Mouse (Mus musculus) skeletal muscle tissue, adult 2 months (tissue): ENCODE measurements around the gene Tbc1d22a.
A peak's percentile ranks its signal among the peaks of the same experiment; 100 is the strongest.
"Not testable (repeated sequence)": the region's sequence is repeated elsewhere in the genome, so short reads cannot be mapped to it uniquely, and the experiment has no call there.

Experiments used
- DNase-seq: peaks from one replicate; pipeline ENCODE4 v3.0.0-alpha.2; 2012; ENCODE audit warnings: low read depth, low spot score

Tbc1d22a gene

DNA sequence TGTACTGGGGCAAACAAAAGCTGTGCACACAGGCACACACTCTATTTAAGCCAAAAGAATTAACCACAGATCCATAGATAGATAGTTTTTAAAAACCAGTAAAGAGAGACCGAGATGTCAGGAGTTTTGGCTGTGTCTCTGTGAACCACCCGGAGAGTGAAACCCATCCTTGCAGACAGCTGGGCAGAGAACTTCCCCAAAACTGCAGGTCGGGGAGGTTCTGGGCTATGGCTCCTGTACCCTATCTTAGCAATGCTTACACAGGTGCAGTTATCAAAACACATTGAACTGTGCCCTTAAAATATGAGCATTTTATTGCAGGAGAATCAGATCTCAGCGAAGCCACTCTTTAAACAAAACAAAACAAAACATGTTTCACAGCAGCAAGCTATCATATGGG, 33.8 kb upstream of the Tbc1d22a start:
- DNase-seq: no peak

DNA sequence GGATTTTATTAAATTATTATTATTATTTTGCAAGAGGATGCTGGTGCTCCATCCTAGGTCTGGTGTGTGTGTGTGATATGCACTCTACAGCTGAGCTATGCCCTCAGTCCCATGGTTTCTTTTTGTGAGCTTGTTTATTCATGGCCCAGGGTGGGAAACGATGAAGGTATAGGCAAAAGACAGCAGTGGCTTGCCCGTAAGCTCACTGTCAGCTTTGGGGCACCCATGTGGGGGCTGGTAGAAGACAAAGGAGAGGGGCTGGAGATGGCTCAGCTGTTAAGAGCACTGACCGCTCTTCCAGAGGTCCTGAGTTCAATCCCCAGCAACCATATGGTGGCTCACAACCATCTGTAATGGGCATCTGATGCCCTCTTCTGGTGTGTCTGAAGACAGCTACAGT, 32.9 kb upstream of the Tbc1d22a start:
- not testable (repeated sequence) for DNase-seq

DNA sequence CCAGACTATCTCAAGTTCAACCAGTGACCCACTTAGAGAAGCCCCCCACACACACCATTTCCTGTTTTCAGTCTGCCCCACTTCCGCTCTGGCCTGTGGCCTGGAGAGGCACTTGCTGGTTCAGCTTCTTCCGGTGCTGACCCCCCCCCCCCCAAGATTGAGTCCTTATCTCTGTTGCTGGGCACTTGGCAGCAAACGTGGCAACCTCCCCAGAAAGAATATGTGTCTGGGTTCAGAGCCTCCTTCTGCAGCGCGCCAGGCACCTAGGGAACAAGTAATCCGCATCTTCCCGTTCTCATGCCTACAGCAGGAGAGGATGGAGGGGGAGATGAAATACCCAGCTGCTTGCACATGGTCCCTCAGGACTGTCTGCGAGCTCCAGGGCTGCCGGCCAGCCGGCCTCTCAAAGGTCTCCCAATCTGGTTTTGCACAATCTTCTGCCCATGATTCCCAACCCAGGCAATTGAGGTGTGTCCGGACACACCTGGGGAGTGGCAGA, 32.3 kb upstream of the Tbc1d22a start:
- DNase-seq: no peak

DNA sequence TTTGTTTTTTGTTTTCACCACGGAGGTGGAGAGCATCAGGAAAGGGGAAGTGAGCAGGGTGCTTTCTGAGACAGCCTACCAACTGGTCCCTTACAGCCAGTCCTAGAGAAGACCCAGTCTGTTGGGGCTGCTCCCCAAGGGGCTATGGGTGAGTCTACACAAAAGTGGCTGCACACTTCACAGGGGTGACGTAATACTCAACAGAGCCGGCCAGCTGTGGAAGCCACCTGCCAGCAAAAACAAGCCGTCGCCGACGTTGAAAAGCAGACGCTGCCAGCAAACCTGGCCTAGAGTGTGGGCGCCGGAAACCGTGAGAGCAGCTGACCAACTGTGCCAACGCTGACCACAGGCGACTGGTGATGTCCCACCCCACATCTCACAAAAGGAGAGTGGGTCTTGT, 31.6 kb upstream of the Tbc1d22a start:
- DNase-seq: peak; percentile 68

DNA sequence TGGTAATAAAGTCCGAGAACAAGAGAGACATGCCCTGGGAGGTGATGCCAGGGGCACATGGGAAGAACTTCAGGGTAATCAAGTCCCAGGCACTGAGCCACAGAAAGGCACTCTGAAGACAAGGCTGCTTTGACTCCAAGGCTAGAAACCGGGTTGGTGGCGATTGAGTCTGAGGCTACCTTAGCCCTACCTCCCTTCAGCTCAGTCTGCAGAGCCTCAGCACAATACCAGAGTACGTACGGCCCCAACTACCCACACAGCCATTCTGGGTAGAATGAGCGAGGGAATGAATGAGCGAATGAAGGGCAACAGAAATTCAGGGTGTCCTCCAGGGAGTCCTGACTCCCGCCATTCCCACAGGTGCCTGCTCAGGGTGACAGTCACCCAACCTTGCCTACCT, 30.8 kb upstream of the Tbc1d22a start:
- DNase-seq: no peak

DNA sequence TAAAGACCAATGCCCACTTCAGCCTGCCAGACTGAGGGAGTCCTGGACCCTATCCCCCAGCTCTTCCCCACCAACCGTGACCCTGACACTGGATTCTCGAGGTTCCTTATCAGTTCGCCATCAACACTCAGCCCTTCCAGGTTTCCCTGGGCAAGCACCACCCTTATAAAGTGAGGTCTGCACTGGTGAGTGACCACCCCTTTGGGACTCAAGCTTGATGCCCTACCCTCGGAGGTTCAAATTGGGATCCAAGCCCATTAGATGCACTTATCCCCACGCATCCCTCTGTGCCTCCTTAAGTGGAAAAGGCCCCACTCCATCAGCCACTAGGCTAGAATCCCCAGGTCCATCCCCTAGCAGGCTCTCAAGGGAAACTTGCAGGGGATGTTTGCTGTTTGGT, 30.2 kb upstream of the Tbc1d22a start:
- no peak for DNase-seq

DNA sequence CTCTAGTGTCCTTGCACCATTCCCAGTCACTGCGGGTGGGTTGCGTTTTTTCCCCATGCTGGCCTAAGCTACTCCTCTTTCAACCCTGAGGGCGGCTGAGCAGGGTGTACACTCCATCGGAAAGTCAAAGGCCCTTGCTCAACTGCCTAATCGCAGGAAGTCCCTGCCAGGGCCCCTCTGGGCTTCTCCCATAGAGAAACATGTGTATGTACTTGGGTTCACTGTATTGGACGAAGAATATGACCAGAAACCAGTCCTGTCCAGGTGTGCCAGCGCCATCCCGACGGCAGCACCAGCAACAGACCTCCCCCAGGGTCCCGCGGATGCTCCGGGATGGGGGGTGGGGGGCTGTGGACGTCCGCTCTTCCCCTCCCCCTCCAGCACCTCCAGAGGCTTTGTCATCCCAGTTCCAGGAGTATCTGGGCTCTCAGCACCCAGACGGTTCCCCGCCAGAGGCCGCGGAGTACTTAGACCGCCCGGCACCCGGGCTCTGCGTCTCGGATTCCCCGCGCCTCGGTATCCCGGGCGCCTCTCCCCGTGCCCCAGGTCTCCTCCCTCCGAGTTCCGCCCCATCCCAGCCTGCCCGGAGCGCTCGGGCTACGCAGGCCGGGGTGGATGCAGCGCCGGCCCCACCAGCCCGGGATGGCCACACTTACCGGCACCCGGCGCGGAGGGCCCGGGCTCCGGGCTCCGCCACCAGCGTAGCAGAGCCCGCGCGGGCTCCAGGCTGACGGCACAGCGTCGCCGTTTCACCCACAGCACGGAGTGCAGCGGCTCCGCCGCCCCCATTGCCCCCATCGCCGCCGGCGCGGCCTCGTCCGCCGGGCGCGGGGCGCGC, 29.2 kb upstream of the Tbc1d22a start:
- no peak for DNase-seq

DNA sequence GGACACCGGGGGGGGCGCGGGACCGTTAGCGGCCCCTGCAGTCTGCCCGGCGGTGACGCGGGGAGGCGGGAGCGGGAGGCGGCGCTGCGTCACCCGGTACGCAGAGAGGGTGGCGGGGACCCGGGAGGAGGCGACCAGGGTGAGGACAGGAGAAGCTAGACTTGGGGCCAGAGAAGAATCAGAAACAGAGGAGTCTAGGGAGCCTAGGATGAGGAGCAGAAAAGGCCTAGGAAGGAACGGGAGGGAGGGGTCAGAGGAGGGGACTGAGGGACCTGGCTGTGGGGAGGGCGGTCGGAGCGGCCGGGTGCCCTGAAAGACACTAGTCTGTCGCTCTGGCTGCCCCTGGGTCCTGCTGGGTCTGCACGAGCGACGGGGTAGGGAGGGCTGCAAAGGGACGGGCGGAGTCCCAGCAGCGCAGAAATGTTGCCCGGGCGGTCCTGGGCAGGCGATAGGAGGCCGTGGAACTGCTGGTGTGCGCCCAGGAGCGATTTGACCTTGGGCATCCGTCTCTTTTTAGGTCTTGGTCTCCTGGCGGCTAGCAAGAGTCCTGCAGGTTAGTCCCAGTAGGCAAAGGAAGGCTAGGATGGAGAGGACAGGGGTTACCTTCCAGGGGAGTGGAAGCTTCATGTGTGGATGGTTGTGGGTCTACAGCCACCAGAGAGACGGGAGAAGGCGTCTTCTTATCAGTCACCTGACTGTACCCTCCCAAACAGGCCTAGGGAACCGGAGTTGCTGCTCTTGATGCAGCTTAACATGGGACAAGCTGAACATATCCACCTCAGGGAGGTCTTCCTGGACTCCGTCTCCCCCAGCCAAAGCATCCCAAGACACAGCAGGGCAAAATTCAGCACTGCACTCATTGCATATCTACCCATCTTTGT, 28.3 kb upstream of the Tbc1d22a start, which contains the start of gene Cerk:
Gene Cerk (minus strand): TSS at position 453 of the 881 bp plus-strand sequence.
- no peak for DNase-seq

DNA sequence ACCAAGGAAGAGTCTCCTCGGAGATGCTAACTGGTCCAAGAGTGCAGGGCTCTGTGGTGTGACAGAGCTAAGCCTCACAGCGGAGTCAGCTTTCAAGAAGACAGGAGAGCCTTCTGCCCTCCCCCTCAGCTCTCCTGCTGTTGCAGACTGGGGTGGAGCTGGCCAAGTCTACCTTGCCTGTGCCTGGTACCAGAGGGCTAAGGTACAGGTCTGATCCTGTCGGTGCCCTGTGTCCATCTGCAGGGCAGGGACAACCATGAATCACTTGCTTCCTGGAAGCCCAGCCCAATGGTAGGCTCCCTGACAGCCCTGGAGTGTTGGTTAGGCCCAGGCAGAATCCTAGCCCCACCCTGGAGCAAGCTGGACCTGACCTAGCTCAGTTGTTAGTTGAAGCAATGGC, 27.6 kb upstream of the Tbc1d22a start:
- no peak for DNase-seq

- DNase-seq: no peak
Measured at GRCm38 (mm10) chr15:86188186-86188585, 26.1 kb upstream of the Tbc1d22a start.

DNA sequence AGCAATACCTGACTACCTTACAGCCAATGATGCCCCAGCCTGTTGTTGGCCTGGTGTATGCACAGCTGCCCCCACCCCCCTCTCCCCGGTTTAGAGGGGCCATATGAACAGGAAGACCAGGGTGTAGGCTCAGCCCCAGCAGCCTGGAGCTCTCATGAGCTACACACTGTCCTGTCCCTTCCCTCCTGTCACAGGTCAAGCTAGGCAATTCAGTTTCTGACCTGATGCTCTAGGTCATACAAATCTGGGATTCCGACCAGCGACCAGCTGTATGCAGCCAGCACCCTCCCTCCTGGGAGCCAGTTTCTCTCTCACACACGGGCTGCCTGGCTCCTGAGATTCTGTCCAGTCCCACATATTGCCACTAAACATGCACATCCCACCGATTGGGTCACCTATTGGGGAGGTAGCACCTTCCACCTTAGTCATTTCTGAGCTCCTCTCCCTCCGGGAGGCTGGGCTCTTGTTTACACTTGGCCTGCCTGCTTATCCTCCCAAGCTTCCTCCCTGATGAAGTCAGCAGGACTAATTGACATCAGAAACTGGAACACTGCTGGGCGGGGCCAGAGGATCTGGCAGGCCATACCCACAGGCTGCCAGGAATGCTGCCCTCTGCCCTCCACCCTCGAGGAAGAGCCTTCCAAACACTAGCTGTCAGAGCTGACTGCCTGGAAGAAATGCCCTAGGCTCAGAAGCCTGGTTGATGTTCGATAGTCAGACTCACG, 25.4 kb upstream of the Tbc1d22a start:
- peak; percentile 89 for DNase-seq

DNA sequence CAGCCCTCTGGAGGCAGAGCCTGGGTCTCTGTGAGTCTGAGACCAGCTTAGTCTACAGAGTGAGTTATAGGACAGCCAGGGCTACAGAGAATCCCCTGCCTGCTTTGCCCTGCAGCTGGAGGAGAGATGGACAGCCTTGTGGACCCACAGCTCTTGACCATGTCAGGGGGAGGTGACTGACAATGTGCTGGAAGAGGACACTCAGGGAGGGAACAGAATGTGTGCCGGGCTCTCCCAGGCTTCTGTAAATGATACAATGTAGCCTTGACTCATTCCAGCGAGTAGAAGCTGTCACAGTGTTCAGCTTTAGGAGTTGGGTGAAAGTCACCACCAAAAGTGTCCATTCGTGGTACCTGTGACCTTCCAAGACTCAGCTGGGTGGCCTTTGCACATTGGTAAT, 23.9 kb upstream of the Tbc1d22a start:
- DNase-seq: no peak

DNA sequence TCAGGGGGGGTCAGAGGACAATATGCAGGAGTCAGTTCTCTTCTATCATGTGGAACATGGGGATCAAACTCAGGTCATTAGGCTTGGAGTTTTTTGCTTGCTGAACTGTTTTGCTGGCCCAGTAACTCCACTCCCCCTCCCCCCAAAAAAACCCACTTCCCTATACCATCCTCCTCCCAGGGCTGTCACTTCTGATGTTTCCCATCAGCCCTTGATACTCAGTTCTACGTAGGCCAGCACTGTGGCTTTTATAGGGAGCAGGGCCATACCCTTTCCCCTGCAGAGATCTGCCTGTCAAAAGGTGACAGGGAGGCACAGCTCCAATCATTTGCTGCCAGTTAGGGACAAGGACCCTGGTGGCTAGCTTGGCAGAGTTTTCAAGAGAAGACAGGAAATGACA, 22.8 kb upstream of the Tbc1d22a start:
- DNase-seq: no peak

- DNase-seq: no peak
Measured at GRCm38 (mm10) chr15:86191933-86192332, 22.3 kb upstream of the Tbc1d22a start.

- not testable (repeated sequence) for DNase-seq
Measured at GRCm38 (mm10) chr15:86194676-86195453, 19.4 kb upstream of the Tbc1d22a start.

DNA sequence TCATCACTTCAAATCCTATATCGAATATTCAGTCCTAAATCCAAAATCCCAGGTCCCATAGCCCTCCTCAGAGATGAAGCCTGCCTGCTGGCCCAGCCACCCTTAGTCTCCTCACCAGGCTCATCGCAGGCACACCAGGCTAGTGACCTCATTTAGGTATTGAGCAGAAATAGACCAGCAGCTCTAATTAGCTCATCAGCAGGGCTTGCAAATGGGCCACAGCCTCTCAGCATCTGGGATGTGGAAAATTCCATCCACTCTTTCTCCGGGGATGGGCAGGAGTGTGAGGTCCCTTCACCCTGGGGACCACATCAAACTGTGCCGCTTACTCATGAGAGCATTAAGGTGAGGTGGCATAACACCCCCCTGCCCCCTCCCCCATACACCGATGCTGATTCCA, 15.2 kb upstream of the Tbc1d22a start:
- DNase-seq: no peak

DNA sequence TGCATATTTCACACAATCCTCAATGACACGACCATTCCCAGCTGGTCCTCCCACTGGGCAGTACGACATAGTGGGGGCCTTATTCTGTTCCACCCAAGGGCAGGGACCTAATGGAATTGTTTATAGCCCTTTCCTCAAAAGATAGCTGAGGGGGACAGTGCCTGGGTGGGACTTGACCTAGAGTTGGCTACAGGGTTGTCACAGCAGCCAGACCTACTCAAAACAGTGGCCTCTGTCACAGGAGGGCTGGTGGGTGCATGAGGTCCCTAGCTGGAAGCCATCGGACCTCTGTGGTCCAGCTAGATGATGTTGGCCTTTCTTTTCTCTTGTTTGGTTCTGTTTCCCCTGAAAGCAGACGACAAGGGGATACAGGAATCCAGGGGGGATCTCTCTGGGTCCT, 14.8 kb upstream of the Tbc1d22a start:
- DNase-seq: no peak

GRCm38 (mm10) chr15:86200169-86200568, 14.1 kb upstream of the Tbc1d22a start:
- DNase-seq: no peak

GRCm38 (mm10) chr15:86201095-86201494, 13.2 kb upstream of the Tbc1d22a start:
- no peak for DNase-seq

DNA sequence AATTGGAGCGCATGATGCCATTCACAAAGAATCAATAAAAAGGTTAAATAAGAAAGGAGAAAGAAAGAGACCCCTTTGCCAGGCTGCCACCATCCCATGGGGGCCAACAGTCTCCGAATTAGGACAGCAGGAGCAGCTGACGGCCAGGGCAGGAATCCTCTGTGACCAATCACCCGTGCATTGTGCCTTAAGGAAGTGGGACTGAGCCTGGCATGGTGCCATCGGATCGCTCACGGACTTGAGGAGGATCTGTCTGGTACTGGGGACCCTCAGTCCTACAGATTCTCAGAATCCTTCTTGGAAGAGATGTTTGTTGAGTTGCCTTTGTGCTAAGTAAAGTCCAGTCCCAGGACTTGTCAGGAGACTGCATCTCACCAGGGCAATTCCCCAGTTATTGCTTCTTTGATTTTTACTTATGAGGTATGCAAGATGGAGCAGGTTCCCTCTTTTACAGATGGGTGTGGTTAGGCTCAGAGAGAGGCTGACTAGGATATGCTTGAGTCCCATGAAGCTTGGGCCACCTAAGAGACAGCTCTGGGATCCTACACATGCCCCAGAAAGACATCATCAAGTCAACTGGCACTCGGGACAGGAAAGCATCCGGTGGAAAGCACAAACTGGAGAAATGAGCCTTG, 12.4 kb upstream of the Tbc1d22a start:
- DNase-seq: no peak

DNA sequence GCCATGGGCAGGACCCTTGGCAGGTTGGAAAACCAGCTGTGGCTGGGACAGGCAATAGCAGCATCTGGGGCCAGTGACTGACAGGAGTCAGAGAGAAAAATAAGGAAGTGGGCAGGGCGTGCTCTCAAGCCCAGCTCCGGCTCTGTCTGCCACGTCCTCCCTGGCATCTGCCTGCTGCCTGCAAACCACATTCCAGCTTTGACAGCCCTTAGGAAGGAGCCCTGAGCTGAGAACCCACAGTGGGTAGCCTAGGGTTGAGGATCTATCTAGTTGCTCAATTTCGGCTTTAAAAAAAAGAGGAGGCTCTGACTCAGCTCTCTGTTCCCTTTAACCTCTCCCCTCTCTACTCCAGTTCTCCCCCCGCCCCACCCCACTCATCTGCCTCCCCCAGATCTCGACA, 11.6 kb upstream of the Tbc1d22a start:
- DNase-seq: no peak
